Mouse (Mus musculus) testis, adult 2 months (tissue): Measurements from ENCODE around the gene Fzd7.

Experiments used
- CTCF ChIP-seq: fragments of 200-500 bp; IDR thresholded peaks from 2 replicates; pipeline ENCODE4 v1.5.1; 2012; ENCODE audit warnings: low read depth, mild to moderate bottlenecking, inconsistent platforms, low read length, moderate library complexity; ENCODE audit not compliant: control insufficient read depth, insufficient read depth, insufficient replicate concordance
- POLR2A ChIP-seq: fragments of 200-500 bp; IDR thresholded peaks from 2 replicates; pipeline ENCODE4 v1.6.1; 2012; ENCODE audit warnings: low read depth, mild to moderate bottlenecking, inconsistent platforms, low read length, moderate library complexity; ENCODE audit not compliant: control insufficient read depth

DNA sequence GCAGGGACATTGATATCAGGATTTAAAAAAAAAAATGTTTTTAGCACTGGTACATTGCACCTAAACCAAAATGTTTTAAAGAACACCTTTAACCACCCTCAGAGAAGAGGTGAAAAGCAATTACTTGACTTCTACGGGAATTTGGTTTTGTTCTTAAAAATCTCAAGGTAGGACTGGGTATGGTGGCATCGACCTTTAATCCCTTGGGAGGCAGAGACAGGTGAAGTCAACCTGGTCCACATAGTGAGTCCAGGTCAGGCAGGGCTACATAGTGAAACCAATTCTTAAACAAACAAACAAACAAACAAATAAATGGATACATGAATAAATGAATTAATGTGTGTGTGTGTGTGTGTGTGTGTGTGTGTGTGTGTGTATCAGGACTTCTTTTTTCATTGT, 22.1 kb downstream of the Fzd7 start:
- TF ChIP-seq CTCF (no peak), POLR2A (no peak)
